Mouse (Mus musculus): ENCODE measurements around the gene Msto1. TPM values are rescaled to one million over a fixed set of nuclear protein-coding genes. Genes with fewer than 3 reads are reported as not detected.
"Not testable (repeated sequence)": the region's sequence is repeated elsewhere in the genome, so short reads cannot be mapped to it uniquely, and the experiment has no call there.

The Msto1 gene
- total RNA-seq, 2 experiments from 2014 or later: 22.0 to 22.1 TPM

- no peak for DNase-seq
These were observed 9.0 kb downstream of the Msto1 start for GRCm38 (mm10) chr3:88904803-88905202.

- not testable (repeated sequence) for DNase-seq
These were observed 20.8 kb downstream of the Msto1 start for GRCm38 (mm10) chr3:88893011-88893410.

GRCm38 (mm10) chr3:88882536-88882935 lies 31.3 kb downstream of the Msto1 start:
- not testable (repeated sequence) for DNase-seq

GRCm38 (mm10) chr3:88868449-88868848 lies 45.4 kb downstream of the Msto1 start:
- not testable (repeated sequence) for DNase-seq

- DNase-seq: not testable (repeated sequence)
These were observed 46.6 kb downstream of the Msto1 start for GRCm38 (mm10) chr3:88867177-88867576.

- not testable (repeated sequence) for DNase-seq
These were observed 47.1 kb downstream of the Msto1 start for GRCm38 (mm10) chr3:88866735-88867134.

- DNase-seq: no peak
These were observed 51.7 kb downstream of the Msto1 start for GRCm38 (mm10) chr3:88862129-88862528.

GRCm38 (mm10) chr3:88855837-88856236 lies 58.0 kb downstream of the Msto1 start:
- no peak for DNase-seq

Other genes with a start within 250 kb of the Msto1 start
- 10 to 100 TPM; 49.1 to 61.1 TPM for gene Khdc4, start 228.2 kb downstream of the Msto1 start, total RNA-seq (2021)
- gene Rit1, start 197.2 kb downstream of the Msto1 start, total RNA-seq (2021): 10 to 100 TPM; 44.4 to 50.3 TPM
- 100 to 1,000 TPM; 483 to 524 TPM for gene Syt11, start 138.8 kb downstream of the Msto1 start, total RNA-seq (2021)
- gene Gon4l, start 78.8 kb downstream of the Msto1 start, total RNA-seq (2021): 10 to 100 TPM; 46.2 to 46.4 TPM
- 10 to 100 TPM; 83.5 to 90.8 TPM for gene Ash1l, start 36.6 kb upstream of the Msto1 start, total RNA-seq (2021)
- gene Dap3, start 37.2 kb upstream of the Msto1 start, total RNA-seq (2021): 100 to 1,000 TPM; 112 to 118 TPM
- gene Rusc1, start 179.3 kb upstream of the Msto1 start, total RNA-seq (2021): 100 to 1,000 TPM; 129 to 137 TPM
- gene Gm43738, start 187.1 kb upstream of the Msto1 start, total RNA-seq (2021): not detected
- gene Fdps, start 188.0 kb upstream of the Msto1 start, total RNA-seq (2021): 10 to 100 TPM; 78.8 to 80.0 TPM
- gene Pklr, start 222.1 kb upstream of the Msto1 start, total RNA-seq (2021): not detected
- 10 to 100 TPM; 11.8 to 12.1 TPM for gene Hcn3, start 246.2 kb upstream of the Msto1 start, total RNA-seq (2021)

Data from layer of hippocampus, postnatal 36 days (tissue).